Mouse (Mus musculus): ENCODE measurements around the gene Gm49661. TPM values are rescaled to one million over a fixed set of nuclear protein-coding genes. Genes with fewer than 3 reads are reported as not detected.

The Gm49661 gene
- polyA plus RNA-seq, 1 experiment from 2014 or later, result 0.45 TPM

DNA sequence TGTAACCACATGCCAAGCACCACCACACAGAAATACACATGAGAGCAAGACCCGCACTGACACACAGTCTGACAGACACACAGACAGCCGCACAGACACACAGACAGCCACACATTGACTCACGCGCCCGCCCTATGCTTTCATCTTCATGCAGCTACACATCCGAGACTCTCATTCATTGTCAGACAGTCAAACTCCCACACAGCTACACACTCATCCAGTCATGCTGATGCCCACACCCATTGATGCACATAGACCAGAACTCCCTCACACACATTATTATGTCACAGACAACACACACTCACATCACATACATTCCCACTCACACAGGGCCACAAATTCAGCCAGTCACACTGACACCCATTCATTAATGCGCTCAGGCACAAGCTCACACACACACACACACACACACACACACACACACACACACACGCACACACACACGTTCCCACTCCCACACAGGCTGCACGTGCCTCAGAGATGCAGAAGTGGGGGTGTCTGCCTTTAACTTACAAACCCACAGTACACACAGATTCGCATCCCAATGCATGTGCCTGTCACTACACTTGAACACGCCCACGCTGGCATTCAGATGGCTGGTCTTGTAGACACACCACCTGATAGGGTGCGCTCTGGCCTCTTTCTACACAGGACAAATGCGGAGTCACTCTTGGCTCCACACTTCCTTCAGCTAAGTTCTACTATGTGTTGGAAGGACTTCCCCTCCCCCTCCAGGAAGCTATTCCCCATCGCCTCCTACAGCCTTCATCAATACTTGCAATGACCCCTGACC lies 35.3 kb downstream of the Gm49661 start:
- no peak for ATAC-seq (ENCODE audit: low read depth)
- Histone ChIP-seq H3K4me2 (ENCODE audit: low read depth, low read length) (no peak overlapping the region), H3K4me3 (ENCODE audit: low read depth, low read length) (no peak overlapping the region), H3K9me3 (replicated peaks; ENCODE audit: control insufficient read depth, low read length) (no peaks in the 10 kb centered on the region), H3K9ac (ENCODE audit: low read depth, low read length) (no peak overlapping the region), H3K36me3 (ENCODE audit: control insufficient read depth, insufficient read depth) (no peaks in the 10 kb centered on the region), H3K27me3 (ENCODE audit: control insufficient read depth, insufficient read depth, low read depth, low read length) (peaks cover 86% of the 10 kb centered on the region), H3K4me1 (ENCODE audit: control insufficient read depth, low read depth, low read length) (peaks cover 17% of the 10 kb centered on the region), H3K27ac (ENCODE audit: low read length) (no peak overlapping the region)
- 62% methylated on average over 16 of the region's 16 CpGs for WGBS (ENCODE audit: insufficient replicate concordance)

DNA sequence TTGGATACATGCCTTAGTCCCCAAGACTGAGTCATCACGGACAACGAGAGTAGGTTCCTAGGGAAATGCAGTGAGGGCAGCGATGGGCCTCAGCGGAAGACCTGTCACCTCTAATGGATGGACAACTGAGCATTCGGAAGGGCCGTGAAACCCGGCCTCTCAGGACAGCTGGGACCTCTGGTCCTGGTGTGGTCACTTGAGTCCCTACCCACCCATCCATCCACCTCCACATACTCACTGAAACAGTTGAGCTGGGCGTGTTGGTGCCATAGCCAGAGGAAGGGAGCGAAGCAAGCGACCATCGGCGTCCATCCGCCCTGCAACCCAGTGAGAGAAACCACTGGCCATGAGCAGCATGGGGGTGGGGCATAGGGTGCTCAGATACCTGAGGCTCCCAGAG lies 38.7 kb downstream of the Gm49661 start:
- Histone ChIP-seq H3K36me3 (ENCODE audit: control insufficient read depth, insufficient read depth) (no peaks in the 10 kb centered on the region), H3K4me1 (ENCODE audit: control insufficient read depth, low read depth, low read length) (peaks cover 4% of the 10 kb centered on the region), H3K27me3 (ENCODE audit: control insufficient read depth, insufficient read depth, low read depth, low read length) (peaks cover 58% of the 10 kb centered on the region), H3K27ac (ENCODE audit: low read length) (no peak overlapping the region), H3K4me3 (ENCODE audit: low read depth, low read length) (no peak overlapping the region), H3K9ac (ENCODE audit: low read depth, low read length) (no peak overlapping the region), H3K4me2 (ENCODE audit: low read depth, low read length) (no peak overlapping the region), H3K9me3 (replicated peaks; ENCODE audit: control insufficient read depth, low read length) (no peaks in the 10 kb centered on the region)
- ATAC-seq (ENCODE audit: low read depth), result no peak
- 76% methylated on average over 13 of the region's 13 CpGs for WGBS (ENCODE audit: insufficient replicate concordance)

DNA sequence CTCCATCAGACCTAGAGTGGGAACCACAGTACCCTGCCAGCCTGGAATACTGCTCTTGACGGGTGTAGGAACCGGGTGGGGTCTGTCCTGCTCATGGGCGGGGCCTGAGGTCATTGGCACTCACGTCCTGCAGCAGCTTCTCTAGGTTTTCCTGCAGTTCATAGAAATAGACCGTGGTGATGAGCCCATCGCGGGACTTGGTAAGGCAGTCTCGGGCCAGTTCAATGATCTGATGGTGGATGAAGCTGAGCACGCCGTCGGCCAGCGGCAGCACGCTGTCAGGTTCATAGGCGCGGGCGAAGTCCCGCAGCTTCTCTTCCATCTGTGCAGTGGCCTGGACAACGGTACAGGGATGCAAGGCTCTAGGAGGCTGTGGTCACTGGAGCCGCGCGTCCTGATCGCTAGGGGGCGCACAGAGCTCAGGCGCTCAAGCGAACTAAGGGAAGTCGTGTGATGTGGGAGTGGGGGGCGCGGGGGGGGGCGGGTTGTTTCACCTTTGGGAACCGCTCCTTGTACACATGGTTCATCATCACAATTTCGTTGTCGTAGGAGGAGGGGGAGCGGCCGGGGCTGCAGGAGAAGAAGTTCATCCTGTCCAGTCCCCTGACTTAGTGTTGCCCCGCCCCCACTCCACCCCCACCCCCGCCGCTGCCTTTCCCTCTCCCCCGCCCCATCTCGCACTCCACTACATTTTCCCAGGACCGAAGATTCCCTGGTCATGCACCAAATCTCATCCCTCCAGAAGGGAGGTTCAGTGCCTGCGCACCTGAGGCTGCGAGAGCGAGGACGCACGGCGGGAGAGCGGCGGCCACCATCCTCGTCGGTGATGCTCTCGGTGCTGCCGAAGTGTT lies 40.6 kb downstream of the Gm49661 start:
- Histone ChIP-seq H3K4me1 (ENCODE audit: control insufficient read depth, low read depth, low read length) (no peaks in the 10 kb centered on the region; the same call in 1 of the 2 replicates), H3K36me3 (ENCODE audit: control insufficient read depth, insufficient read depth) (no peaks in the 10 kb centered on the region), H3K27ac (ENCODE audit: low read length) (no peak overlapping the region), H3K9me3 (replicated peaks; ENCODE audit: control insufficient read depth, low read length) (no peaks in the 10 kb centered on the region), H3K27me3 (ENCODE audit: control insufficient read depth, insufficient read depth, low read depth, low read length) (peaks cover 42% of the 10 kb centered on the region), H3K9ac (ENCODE audit: low read depth, low read length) (no peak overlapping the region), H3K4me3 (ENCODE audit: low read depth, low read length) (no peak overlapping the region), H3K4me2 (ENCODE audit: low read depth, low read length) (peak overlapping the region; percentile 27; the same call in 1 of the 2 replicates)
- ATAC-seq (ENCODE audit: low read depth), result peak; percentile 43; the same call in 1 of the 2 replicates
- WGBS (ENCODE audit: insufficient replicate concordance), result 7% methylated on average over 47 of the region's 52 CpGs

DNA sequence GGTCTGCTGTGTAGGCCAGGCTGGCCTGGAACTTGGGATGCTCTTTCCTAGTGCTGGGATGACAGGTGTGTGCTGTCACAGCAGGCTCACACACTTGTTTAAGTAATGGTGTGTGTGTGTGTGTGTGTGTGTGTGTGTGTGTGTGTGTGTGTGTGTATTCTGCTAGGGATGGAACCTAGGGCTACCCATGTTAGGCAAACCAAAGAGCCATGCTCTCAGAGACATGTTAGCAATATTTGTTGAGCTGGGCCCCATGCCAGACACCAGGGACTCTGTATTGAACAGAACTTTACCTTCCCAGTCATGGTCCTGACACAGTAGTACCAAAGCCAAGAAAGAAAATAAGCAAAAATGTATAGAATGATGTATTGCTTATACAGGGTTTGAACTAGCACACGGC lies 41.7 kb downstream of the Gm49661 start:
- WGBS (ENCODE audit: insufficient replicate concordance), result 41% methylated on average over 1 of the region's 1 CpGs
- ATAC-seq (ENCODE audit: low read depth), result no peak
- no peak overlapping the region for H3K27ac ChIP-seq (ENCODE audit: low read length)
- peaks cover 38% of the 10 kb centered on the region for H3K27me3 ChIP-seq (ENCODE audit: control insufficient read depth, insufficient read depth, low read depth, low read length)
- H3K9me3 ChIP-seq (replicated peaks; ENCODE audit: control insufficient read depth, low read length), result no peaks in the 10 kb centered on the region
- H3K4me1 ChIP-seq (ENCODE audit: control insufficient read depth, low read depth, low read length), result no peaks in the 10 kb centered on the region; the same call in 1 of the 2 replicates
- H3K9ac ChIP-seq (ENCODE audit: low read depth, low read length), result no peak overlapping the region
- H3K4me2 ChIP-seq (ENCODE audit: low read depth, low read length), result no peak overlapping the region
- no peaks in the 10 kb centered on the region for H3K36me3 ChIP-seq (ENCODE audit: control insufficient read depth, insufficient read depth)
- no peak overlapping the region for H3K4me3 ChIP-seq (ENCODE audit: low read depth, low read length)

DNA sequence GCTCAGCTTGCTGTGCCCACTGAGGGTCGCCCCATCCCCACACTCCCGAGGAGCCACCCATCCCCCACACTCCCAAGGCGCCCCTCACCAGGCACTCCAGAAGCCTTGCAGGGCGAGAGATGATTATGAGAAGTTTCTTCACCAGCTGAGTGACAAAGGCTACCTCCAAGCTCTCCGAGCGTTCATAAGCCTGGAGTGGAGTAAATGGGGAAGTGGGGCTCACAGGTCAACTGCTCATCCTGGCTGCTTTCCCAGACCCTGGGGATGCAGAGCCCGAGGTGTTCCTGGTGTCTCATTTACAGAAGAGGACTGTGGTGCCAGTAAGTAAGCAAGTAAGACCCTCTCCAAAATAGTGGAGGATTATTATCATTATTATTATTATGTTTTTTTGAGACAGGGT lies 43.7 kb downstream of the Gm49661 start:
- H3K9me3 ChIP-seq (replicated peaks; ENCODE audit: control insufficient read depth, low read length), result no peaks in the 10 kb centered on the region
- H3K4me3 ChIP-seq (ENCODE audit: low read depth, low read length), result no peak overlapping the region
- no peak for ATAC-seq (ENCODE audit: low read depth)
- H3K27me3 ChIP-seq (ENCODE audit: control insufficient read depth, insufficient read depth, low read depth, low read length), result peaks cover 22% of the 10 kb centered on the region
- H3K36me3 ChIP-seq (ENCODE audit: control insufficient read depth, insufficient read depth), result no peaks in the 10 kb centered on the region
- H3K4me2 ChIP-seq (ENCODE audit: low read depth, low read length), result no peak overlapping the region
- no peak overlapping the region for H3K9ac ChIP-seq (ENCODE audit: low read depth, low read length)
- 40% methylated on average over 7 of the region's 7 CpGs for WGBS (ENCODE audit: insufficient replicate concordance)
- no peak overlapping the region for H3K27ac ChIP-seq (ENCODE audit: low read length)
- H3K4me1 ChIP-seq (ENCODE audit: control insufficient read depth, low read depth, low read length), result no peaks in the 10 kb centered on the region; the same call in 1 of the 2 replicates

DNA sequence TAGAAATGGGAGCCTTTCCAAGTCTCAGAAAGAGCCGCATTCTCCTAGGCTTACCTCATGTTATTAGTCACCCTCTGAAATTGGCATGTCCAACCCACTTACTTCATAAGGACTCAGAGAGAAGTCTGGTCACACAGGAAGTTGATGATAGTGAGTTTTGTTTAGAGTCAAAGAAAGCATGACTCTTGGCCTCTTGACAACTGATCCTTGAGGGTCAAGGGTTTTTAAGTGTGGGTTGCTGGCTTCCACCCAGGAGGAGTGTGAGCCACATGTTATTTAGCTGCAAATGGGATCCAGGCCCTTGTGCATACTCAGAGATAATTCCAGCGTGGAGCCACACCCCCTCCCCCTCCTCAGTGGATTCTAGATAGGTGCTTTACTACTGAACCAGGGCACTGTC lies 47.6 kb downstream of the Gm49661 start:
- Histone ChIP-seq H3K4me2 (ENCODE audit: low read depth, low read length) (no peak overlapping the region), H3K27me3 (ENCODE audit: control insufficient read depth, insufficient read depth, low read depth, low read length) (peaks cover 8% of the 10 kb centered on the region), H3K4me1 (ENCODE audit: control insufficient read depth, low read depth, low read length) (no peaks in the 10 kb centered on the region), H3K4me3 (ENCODE audit: low read depth, low read length) (no peak overlapping the region), H3K27ac (ENCODE audit: low read length) (no peak overlapping the region), H3K9me3 (replicated peaks; ENCODE audit: control insufficient read depth, low read length) (no peaks in the 10 kb centered on the region), H3K9ac (ENCODE audit: low read depth, low read length) (no peak overlapping the region), H3K36me3 (ENCODE audit: control insufficient read depth, insufficient read depth) (no peaks in the 10 kb centered on the region)
- 48% methylated on average over 2 of the region's 2 CpGs for WGBS (ENCODE audit: insufficient replicate concordance)
- no peak for ATAC-seq (ENCODE audit: low read depth)

DNA sequence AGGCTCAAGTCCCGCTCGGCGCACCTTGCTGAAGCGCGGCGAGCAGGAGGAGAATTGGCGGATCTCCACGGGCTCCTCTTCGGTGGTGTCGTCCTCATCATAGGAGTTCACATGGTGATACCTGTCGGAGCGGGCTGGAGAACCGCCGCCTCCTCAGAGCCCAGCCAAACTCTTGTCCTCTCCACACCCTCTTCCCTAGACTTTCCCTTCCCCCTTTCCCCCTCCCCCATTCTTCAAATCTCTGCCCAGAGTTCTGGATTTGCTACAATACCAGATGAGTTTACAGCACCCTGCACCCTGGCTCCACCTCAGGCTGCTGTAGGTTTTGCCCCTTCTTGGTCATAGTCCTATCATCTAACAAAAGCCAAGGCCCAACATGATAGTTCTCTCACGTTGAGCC lies 50.6 kb downstream of the Gm49661 start:
- Histone ChIP-seq H3K9me3 (replicated peaks; ENCODE audit: control insufficient read depth, low read length) (no peaks in the 10 kb centered on the region), H3K36me3 (ENCODE audit: control insufficient read depth, insufficient read depth) (no peaks in the 10 kb centered on the region), H3K27ac (ENCODE audit: low read length) (no peak overlapping the region), H3K27me3 (ENCODE audit: control insufficient read depth, insufficient read depth, low read depth, low read length) (peaks cover 5% of the 10 kb centered on the region), H3K4me1 (ENCODE audit: control insufficient read depth, low read depth, low read length) (peaks cover 5% of the 10 kb centered on the region), H3K9ac (ENCODE audit: low read depth, low read length) (no peak overlapping the region), H3K4me2 (ENCODE audit: low read depth, low read length) (no peak overlapping the region), H3K4me3 (ENCODE audit: low read depth, low read length) (no peak overlapping the region)
- 87% methylated on average over 15 of the region's 15 CpGs for WGBS (ENCODE audit: insufficient replicate concordance)
- no peak for ATAC-seq (ENCODE audit: low read depth)

DNA sequence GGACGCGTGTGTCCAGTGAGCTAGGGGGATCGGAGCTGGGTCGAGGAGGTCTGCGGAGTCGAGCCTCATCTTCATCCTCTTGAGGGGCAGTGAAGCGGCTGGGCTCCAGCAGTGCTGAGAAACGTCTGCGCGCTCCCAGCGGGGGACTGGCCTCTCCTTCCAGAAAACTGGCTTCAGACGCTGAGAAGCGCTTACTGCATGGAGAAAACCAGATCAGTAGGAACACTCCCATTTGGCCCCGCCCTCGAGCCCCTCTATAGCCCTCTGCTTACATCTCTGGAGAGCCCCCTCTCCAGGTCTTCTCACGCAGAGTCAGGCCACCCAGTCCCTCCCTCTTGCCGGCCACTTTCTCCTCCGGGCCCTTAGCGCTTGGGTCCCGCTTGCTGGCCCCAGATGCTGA lies 51.5 kb downstream of the Gm49661 start:
- Histone ChIP-seq H3K27ac (ENCODE audit: low read length) (no peak overlapping the region), H3K9me3 (replicated peaks; ENCODE audit: control insufficient read depth, low read length) (no peaks in the 10 kb centered on the region), H3K4me3 (ENCODE audit: low read depth, low read length) (no peak overlapping the region), H3K4me2 (ENCODE audit: low read depth, low read length) (no peak overlapping the region), H3K9ac (ENCODE audit: low read depth, low read length) (no peak overlapping the region), H3K36me3 (ENCODE audit: control insufficient read depth, insufficient read depth) (no peaks in the 10 kb centered on the region), H3K27me3 (ENCODE audit: control insufficient read depth, insufficient read depth, low read depth, low read length) (peaks cover 8% of the 10 kb centered on the region), H3K4me1 (ENCODE audit: control insufficient read depth, low read depth, low read length) (peaks cover 13% of the 10 kb centered on the region)
- WGBS (ENCODE audit: insufficient replicate concordance), result 42% methylated on average over 20 of the region's 20 CpGs
- no peak for ATAC-seq (ENCODE audit: low read depth)
